Mouse (Mus musculus): Measurements from ENCODE around the gene Exph5.

The Exph5 gene

DNA sequence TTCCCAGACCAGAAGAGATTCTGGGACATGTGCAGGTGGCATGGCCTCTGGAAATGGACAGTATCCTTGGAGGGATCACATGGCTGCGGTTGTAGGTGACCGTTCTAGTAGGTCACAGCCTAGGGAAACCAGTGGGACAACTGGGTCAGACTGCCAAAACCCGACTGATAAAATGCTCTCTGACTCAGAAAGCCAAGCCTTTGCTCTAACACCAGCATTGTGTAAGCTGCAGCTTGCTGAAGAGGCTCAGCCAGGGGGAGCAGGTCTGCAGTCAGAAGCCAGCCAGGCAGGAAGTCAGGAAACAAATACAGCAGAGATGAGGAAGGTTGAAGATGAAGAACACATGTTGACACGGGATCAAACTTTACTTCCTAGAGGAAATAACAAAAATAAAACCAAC lies 74.4 kb downstream of the Exph5 start:
- no peak for DNase-seq

GRCm38 (mm10) chr9:53376820-53377219 lies 75.3 kb downstream of the Exph5 start:
- DNase-seq = peak in 1 of 2 experiments; percentile 52

- DNase-seq = no peak
Measured at GRCm38 (mm10) chr9:53377597-53377996, 76.1 kb downstream of the Exph5 start.

- DNase-seq = no peak
Measured at GRCm38 (mm10) chr9:53378171-53378570, 76.7 kb downstream of the Exph5 start.

DNA sequence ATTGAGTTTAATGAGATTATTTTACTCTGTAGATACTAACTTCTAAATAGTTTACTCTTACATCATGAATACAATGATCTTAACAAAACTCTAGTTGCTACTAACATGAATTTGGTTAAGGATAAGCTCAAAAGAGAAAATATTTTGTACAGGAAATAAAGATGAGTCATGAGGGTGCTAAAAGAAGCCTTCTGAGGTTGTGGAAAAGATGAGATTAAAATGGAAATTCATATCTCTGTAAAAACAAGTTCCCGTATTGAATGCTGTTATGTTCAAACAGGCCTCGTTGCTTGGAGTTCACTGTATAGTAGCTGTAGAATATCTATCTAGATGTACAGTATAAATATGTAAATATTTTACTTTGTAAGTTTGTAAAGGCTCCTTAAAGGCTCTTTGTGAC lies 79.1 kb downstream of the Exph5 start:
- DNase-seq = no peak

GRCm38 (mm10) chr9:53381113-53381615 lies 79.7 kb downstream of the Exph5 start:
- DNase-seq = no peak

- peak; percentile 80 to 88 for DNase-seq
Measured at GRCm38 (mm10) chr9:53383951-53384866, 82.7 kb downstream of the Exph5 start, which contains the start of gene Kdelc2. Gene Kdelc2, plus strand, starts transcription at chr9:53384025.

DNA sequence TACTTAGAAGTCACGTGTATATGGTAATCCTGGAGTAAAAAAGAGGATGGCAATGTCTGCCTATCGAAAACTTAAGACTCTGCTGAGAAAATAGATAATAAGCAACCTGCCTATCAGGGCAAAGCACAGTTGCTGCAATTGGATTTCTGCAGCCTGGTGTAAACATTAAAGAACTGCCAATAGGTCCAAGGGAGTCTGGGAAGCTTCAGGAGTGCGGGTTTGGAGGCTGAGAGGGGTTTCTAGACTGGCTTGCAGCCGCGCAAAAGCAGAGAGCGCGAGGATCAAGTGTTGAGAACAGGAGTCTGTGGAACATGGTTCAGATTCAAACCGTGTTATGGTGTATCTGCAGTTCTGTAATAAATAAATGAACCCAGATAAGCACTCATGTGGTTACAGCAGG lies 83.4 kb downstream of the Exph5 start:
- DNase-seq = peak in 1 of 2 experiments; percentile 22

DNA sequence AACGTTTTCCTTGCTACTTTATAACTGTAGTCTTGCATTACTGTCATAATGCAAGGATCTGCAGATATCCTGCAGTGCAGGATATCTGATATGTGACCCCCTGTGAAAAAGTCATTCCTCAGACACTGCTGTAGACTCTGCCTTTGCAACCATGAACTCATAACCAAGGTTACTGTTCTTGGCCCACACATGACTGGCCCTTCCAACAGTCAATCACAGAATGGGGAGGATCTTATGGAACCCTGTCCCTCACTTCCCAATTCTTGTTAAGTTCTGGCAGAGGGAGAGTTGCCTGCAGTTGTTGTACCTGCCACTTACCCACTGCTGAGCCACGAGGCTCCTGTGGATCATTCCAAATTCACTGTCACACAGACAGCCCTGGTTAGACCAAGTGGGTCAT lies 86.0 kb downstream of the Exph5 start:
- no peak for DNase-seq

DNA sequence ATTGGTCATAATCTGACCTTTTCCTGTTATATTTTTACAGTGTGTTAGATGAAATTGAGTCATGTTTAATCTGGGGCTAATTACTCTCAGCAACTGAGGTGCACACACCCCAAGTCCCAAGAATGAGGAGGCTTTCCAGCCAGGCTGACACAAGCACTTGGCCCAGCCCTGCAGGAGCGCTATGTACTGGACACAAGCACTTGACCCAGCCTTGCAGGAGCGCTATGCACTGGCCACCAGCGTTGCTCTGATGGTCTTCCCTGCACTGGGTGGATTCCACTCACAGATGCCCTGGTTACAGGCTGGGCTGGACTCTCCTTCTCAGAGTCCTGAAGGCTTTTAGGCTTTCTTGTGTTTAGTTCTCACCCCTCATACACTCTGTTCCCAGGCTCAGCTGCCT lies 87.6 kb downstream of the Exph5 start:
- DNase-seq = no peak

GRCm38 (mm10) chr9:53390136-53390535 lies 88.7 kb downstream of the Exph5 start:
- peak in 1 of 2 experiments; percentile 24 for DNase-seq

DNA sequence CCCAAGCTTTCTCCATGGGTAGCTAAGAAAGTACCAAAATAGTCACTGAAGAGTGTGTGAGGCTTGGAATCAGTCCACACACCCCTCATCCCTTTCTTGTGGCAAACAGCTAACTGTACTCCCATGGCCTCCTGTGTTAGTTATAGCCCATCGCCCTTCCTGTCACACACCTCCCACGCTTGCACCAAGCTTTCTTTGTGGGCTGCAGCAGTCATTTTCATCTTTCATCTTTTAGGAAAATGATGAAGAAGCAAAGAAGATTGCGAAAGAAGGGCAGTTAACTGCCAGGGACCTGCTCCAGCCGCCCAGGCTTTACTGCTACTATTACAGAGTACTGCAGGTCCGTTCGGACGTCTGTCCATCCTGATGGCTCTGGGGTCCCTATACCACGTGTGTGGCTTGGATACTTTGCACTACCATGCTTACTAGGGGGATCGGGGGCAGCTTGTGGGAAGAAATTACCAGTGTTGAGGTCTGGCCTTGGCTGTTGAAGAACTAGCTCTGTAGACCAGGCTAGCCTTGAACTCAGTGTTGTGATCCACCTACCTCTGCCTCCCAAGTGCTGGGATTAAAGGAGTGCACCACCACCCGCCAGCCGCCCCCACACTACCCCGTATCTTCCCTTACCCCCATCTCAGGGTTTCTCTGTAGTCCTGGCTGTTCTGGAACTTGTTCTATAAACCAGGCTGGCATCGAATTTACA lies 96.4 kb downstream of the Exph5 start:
- no peak for DNase-seq

GRCm38 (mm10) chr9:53398388-53398700 lies 96.9 kb downstream of the Exph5 start:
- peak; percentile 49 to 87 for DNase-seq

DNA sequence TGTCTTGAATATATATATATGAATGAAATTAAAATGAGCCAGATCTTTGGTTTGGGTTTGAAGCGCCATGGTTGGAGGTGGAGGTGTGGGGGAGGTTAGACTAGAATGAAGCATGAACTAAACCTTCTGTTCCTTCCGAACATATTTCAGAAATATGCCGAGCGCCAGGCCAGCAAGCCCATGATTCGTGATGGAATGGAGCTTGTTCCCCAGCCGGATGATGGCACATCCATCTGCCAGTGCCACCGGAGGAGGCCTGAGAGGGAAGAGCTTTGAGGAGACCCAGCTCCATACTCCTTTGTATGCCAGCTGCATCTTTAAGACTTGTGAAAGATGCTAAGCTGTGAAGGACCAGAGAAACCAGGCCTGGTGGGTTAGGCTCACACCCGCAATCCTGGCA lies 98.1 kb downstream of the Exph5 start:
- no peak for DNase-seq

DNA sequence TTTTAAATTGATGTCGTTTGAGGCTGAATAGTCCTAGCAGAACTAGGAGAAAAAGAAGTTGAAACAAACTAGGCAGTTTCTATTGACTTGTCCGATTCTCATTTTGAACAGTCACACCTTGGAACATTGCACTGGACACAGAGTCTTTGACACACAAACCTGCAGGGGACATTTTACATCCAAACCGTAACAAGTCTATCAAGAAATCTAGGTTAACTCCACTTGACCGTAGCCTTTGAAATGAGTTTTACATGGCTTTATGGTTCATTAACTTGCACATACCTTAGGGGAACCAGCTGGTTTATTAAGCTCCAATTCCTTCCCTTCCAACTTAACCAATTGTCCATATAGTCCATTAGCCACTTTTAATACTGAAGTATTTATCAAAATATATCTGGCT lies 99.2 kb downstream of the Exph5 start:
- peak in 1 of 2 experiments; percentile 55 for DNase-seq

DNA sequence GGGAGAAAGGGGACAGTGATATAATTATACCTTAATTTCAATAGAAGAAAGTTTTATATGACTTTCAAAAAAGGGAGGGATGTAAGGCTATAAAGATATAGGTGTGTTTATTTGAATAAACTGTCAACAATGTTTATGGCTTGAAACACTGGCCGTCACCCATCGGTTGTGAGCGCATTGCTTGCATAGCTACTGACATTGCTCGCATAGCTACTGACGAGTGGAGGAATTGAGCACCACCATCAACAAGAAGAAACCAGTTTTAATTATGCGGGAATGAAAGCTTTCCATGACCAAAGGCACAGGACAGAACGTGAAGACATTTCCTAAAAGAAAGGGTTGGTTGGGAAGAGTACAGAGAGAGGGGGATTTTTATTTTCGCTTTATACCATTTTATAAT lies 99.7 kb downstream of the Exph5 start:
- peak in 1 of 2 experiments; percentile 46 for DNase-seq

DNA sequence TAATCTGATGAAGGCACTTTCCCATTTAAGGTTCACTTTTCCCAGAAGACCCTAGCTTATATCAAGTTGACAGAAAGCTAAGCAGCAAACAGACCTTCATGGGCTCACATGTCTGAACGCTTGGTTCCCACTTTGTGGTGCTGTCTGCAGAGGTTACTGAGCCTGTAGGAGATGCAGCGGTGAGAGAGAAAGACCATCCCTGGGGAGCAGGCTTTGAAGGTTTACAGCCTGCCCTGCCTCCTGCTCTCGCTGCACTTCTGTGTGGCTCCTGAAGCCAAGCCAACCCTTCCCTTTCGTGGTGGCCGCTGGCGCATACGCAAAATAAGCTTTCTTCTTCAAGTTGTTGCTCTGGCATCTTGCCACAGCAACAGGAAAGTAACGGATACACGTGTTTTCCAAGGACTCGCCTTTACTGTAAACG lies 100.8 kb downstream of the Exph5 start, which contains the start of gene 4930550C14Rik:
TSS of gene 4930550C14Rik (plus strand) at position 35 of the 421 bp plus-strand sequence.
- peak; percentile 63 to 66 for DNase-seq

GRCm38 (mm10) chr9:53402991-53403390 lies 101.5 kb downstream of the Exph5 start:
- peak in 1 of 2 experiments; percentile 26 for DNase-seq

GRCm38 (mm10) chr9:53404050-53404752 lies 102.7 kb downstream of the Exph5 start:
- no peak for DNase-seq

GRCm38 (mm10) chr9:53404753-53405722 lies 103.6 kb downstream of the Exph5 start:
- peak; percentile 86 to 87 for DNase-seq

DNA sequence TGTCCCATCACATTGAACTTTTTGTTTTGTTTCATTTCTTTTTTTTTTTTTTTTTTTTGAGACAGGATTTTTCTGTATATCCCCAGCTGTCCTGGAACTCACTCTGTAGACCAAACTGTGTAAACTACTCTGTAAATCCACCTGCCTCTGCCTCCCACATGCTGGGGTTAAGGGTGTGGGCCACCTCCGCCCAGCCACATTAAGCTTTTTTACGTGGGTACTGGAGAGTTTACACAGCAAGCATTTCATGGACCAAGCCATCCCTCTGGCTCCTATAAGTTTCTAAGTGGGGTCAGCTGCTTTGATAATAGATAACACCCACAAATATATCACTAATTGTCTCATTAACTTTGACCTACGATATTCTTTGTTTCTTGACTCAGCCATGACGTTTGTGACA lies 107.1 kb downstream of the Exph5 start:
- no peak for DNase-seq

GRCm38 (mm10) chr9:53408953-53409361 lies 107.5 kb downstream of the Exph5 start:
- peak in 1 of 2 experiments; percentile 52 for DNase-seq

All from kidney, postnatal 36 days (tissue).